Mouse (Mus musculus) kidney, embryonic 14.5 days (tissue): ENCODE data around the gene Nop53. TPM values are rescaled to one million over a fixed set of nuclear protein-coding genes. Genes with fewer than 3 reads are reported as not detected.

ENCODE experiments used
- ATAC-seq: fragments of 200-750 bp; cut with Nextera tagmentation; 2 replicates; pipeline ENCODE4 v1.8.0; 2017; ENCODE audit warnings: moderate number of reproducible peaks, mild to moderate bottlenecking, moderate TSS enrichment, moderate library complexity; ENCODE audit not compliant: low FRiP score, low TSS enrichment
- H3K27ac ChIP-seq: fragments of 300-500 bp; sonication (generic); 2 replicates; pipeline ENCODE4 v1.5.1; 2014; ENCODE audit warnings: low read depth, mild to moderate bottlenecking, low read length, moderate library complexity, mixed read lengths
- H3K27me3 ChIP-seq: fragments of 300-500 bp; sonication (generic); 2 replicates; pipeline ENCODE4 v1.6.1; 2014; ENCODE audit warnings: mild to moderate bottlenecking, low read length; ENCODE audit not compliant: control insufficient read depth, insufficient read depth
- H3K36me3 ChIP-seq: fragments of 300-500 bp; sonication (generic); 2 replicates; pipeline ENCODE4 v1.6.1; 2014; ENCODE audit warnings: low read length, mixed read lengths; ENCODE audit not compliant: control insufficient read depth, insufficient read depth
- H3K4me1 ChIP-seq: fragments of 300-500 bp; sonication (generic); 2 replicates; pipeline ENCODE4 v1.6.1; 2014; ENCODE audit warnings: low read length, mixed read lengths; ENCODE audit not compliant: control insufficient read depth, insufficient read depth
- H3K4me2 ChIP-seq: fragments of 300-500 bp; sonication (generic); replicated peaks from 2 replicates; pipeline ENCODE4 v1.6.1; 2014; ENCODE audit warnings: low read depth, mild to moderate bottlenecking, low read length
- H3K4me3 ChIP-seq: fragments of 300-500 bp; sonication (generic); 2 replicates; pipeline ENCODE4 v1.5.1; 2014; ENCODE audit warnings: mild to moderate bottlenecking, low read length
- H3K9ac ChIP-seq: fragments of 300-500 bp; sonication (generic); 2 replicates; pipeline ENCODE4 v1.6.1; 2014; ENCODE audit warnings: low read depth, mild to moderate bottlenecking, low read length, moderate library complexity
- H3K9me3 ChIP-seq: fragments of 300-500 bp; sonication (generic); 2 replicates; pipeline ENCODE4 v1.6.1; 2016; ENCODE audit warnings: low read length; ENCODE audit not compliant: control insufficient read depth
- WGBS: fragments of 180-500 bp; shearing (Covaris S2); extraction: QIAGEN DNeasy Blood & Tissue Kit; methylation state at CpG from one replicate; pipeline ENCODE4 v1.1.7; 2014; 5-methylcytosine and 5-hydroxymethylcytosine counted together
- polyA plus RNA-seq: library from polyadenylated mRNA; unstranded; fragments of >200 nt; fragmentation: Nextera tagmentation; extraction: Ambion mirVana; gene quantifications from 2 replicates; pipeline ENCODE4 v1.2.1, GENCODE M21; 2014

Gene Nop53
- polyA plus RNA-seq, 1 experiment from 2014 or later = 203 TPM

- no peak overlapping the region for H3K9ac ChIP-seq
- WGBS = 92% methylated on average over 10 of the region's 10 CpGs
- no peaks in the 10 kb centered on the region for H3K9me3 ChIP-seq
- no peaks in the 10 kb centered on the region for H3K27me3 ChIP-seq
- no peak overlapping the region for H3K4me3 ChIP-seq
- H3K4me1 ChIP-seq = no peaks in the 10 kb centered on the region
- no peak overlapping the region for H3K27ac ChIP-seq
- H3K4me2 ChIP-seq = no peak overlapping the region
- no peak for ATAC-seq
- peaks cover 64% of the 10 kb centered on the region for H3K36me3 ChIP-seq
Observed at GRCm38 (mm10) chr7:15975451-15975850, 29.6 kb upstream of the Nop53 start.

- Histone ChIP-seq H3K4me3 (no peak overlapping the region), H3K9ac (no peak overlapping the region), H3K36me3 (peaks cover 60% of the 10 kb centered on the region), H3K9me3 (peaks cover 3% of the 10 kb centered on the region; the same call in 1 of the 2 replicates), H3K27me3 (no peaks in the 10 kb centered on the region), H3K4me1 (no peaks in the 10 kb centered on the region), H3K27ac (no peak overlapping the region), H3K4me2 (no peak overlapping the region)
- WGBS = 51% methylated on average over 5 of the region's 5 CpGs
- ATAC-seq = no peak
Observed at GRCm38 (mm10) chr7:15974712-15975111, 28.8 kb upstream of the Nop53 start.

- Histone ChIP-seq H3K27ac (no peak overlapping the region), H3K4me2 (no peak overlapping the region), H3K36me3 (peaks cover 48% of the 10 kb centered on the region), H3K4me1 (no peaks in the 10 kb centered on the region), H3K4me3 (no peak overlapping the region), H3K9me3 (peaks cover 3% of the 10 kb centered on the region; the same call in 1 of the 2 replicates), H3K9ac (no peak overlapping the region), H3K27me3 (no peaks in the 10 kb centered on the region)
- ATAC-seq = no peak
- WGBS = 65% methylated on average over 25 of the region's 25 CpGs
Observed at GRCm38 (mm10) chr7:15972247-15972646, 26.4 kb upstream of the Nop53 start.

GRCm38 (mm10) chr7:15969674-15970073 is 23.8 kb upstream of the Nop53 start:
- no peak overlapping the region for H3K4me2 ChIP-seq
- H3K4me3 ChIP-seq = no peak overlapping the region
- H3K36me3 ChIP-seq = peaks cover 32% of the 10 kb centered on the region
- no peak overlapping the region for H3K27ac ChIP-seq
- 87% methylated on average over 3 of the region's 3 CpGs for WGBS
- H3K4me1 ChIP-seq = 0 out of 2 replicates have a peak, but pooled peaks cover 3% of the 10 kb centered on the region
- no peak overlapping the region for H3K9ac ChIP-seq
- no peaks in the 10 kb centered on the region for H3K27me3 ChIP-seq
- H3K9me3 ChIP-seq = peaks cover 3% of the 10 kb centered on the region; the same call in 1 of the 2 replicates
- ATAC-seq = no peak

GRCm38 (mm10) chr7:15968322-15968721 is 22.4 kb upstream of the Nop53 start:
- no peak for ATAC-seq
- peaks cover 3% of the 10 kb centered on the region; the same call in 1 of the 2 replicates for H3K9me3 ChIP-seq
- H3K27me3 ChIP-seq = no peaks in the 10 kb centered on the region
- H3K4me1 ChIP-seq = peaks cover 6% of the 10 kb centered on the region; the same call in 1 of the 2 replicates
- 88% methylated on average over 8 of the region's 8 CpGs for WGBS
- peaks cover 20% of the 10 kb centered on the region for H3K36me3 ChIP-seq
- H3K9ac ChIP-seq = no peak overlapping the region
- no peak overlapping the region for H3K4me2 ChIP-seq
- H3K27ac ChIP-seq = no peak overlapping the region
- H3K4me3 ChIP-seq = no peak overlapping the region

- Histone ChIP-seq H3K4me1 (peaks cover 11% of the 10 kb centered on the region; the same call in 1 of the 2 replicates), H3K27ac (no peak within 1 kb of the TSS), H3K4me3 (peak within 1 kb of the TSS; percentile 44), H3K9ac (peak within 1 kb of the TSS; percentile 56), H3K27me3 (no peaks in the 10 kb centered on the region), H3K36me3 (peaks cover 11% of the 10 kb centered on the region), H3K4me2 (peak within 1 kb of the TSS; percentile 56), H3K9me3 (peaks cover 3% of the 10 kb centered on the region; the same call in 1 of the 2 replicates)
- 1% methylated on average over 18 of the region's 22 CpGs for WGBS
- peak; percentile 88 for ATAC-seq
Observed at GRCm38 (mm10) chr7:15967312-15967711, 21.4 kb upstream of the Nop53 start, which contains the start of gene Ehd2. Gene Ehd2, minus strand, starts transcription at chr7:15967567.

GRCm38 (mm10) chr7:15966489-15966888 is 20.6 kb upstream of the Nop53 start:
- ATAC-seq = no peak
- Histone ChIP-seq H3K4me3 (peak overlapping the region; percentile 44; the same call in 1 of the 2 replicates), H3K4me2 (peak overlapping the region; percentile 56), H3K9ac (no peak overlapping the region; the same call in 1 of the 2 replicates), H3K4me1 (peaks cover 11% of the 10 kb centered on the region; the same call in 1 of the 2 replicates), H3K27me3 (no peaks in the 10 kb centered on the region), H3K36me3 (peaks cover 3% of the 10 kb centered on the region; the same call in 1 of the 2 replicates), H3K9me3 (peaks cover 3% of the 10 kb centered on the region; the same call in 1 of the 2 replicates), H3K27ac (no peak overlapping the region)
- WGBS = 72% methylated on average over 3 of the region's 3 CpGs

- H3K27ac ChIP-seq = no peak overlapping the region
- H3K9ac ChIP-seq = no peak overlapping the region
- 0 out of 2 replicates have a peak overlapping the region, but pooled peaks have one; percentile 3 for H3K4me2 ChIP-seq
- 83% methylated on average over 31 of the region's 32 CpGs for WGBS
- H3K36me3 ChIP-seq = no peaks in the 10 kb centered on the region
- H3K9me3 ChIP-seq = no peaks in the 10 kb centered on the region
- no peak overlapping the region for H3K4me3 ChIP-seq
- no peak for ATAC-seq
- no peaks in the 10 kb centered on the region for H3K27me3 ChIP-seq
- peaks cover 11% of the 10 kb centered on the region; the same call in 1 of the 2 replicates for H3K4me1 ChIP-seq
Observed at GRCm38 (mm10) chr7:15963798-15964652, 18.2 kb upstream of the Nop53 start.
